Mouse (Mus musculus): ENCODE measurements at regions not wholly inside any gene's neighbourhood (a gene's known extent, or its start where the extent isn't known, plus 50 kb on each side); places are given as distances from the start of the nearest gene placed in this dataset.

- DNase-seq (ENCODE audit: low read depth, low spot score): no peak
These were observed 389.2 kb downstream of the H2al1j start for GRCm38 (mm10) chrX:11716773-11717172.

GRCm38 (mm10) chrX:11718778-11719177 is 391.2 kb downstream of the H2al1j start:
- no peak for DNase-seq (ENCODE audit: low read depth, low spot score)

DNA sequence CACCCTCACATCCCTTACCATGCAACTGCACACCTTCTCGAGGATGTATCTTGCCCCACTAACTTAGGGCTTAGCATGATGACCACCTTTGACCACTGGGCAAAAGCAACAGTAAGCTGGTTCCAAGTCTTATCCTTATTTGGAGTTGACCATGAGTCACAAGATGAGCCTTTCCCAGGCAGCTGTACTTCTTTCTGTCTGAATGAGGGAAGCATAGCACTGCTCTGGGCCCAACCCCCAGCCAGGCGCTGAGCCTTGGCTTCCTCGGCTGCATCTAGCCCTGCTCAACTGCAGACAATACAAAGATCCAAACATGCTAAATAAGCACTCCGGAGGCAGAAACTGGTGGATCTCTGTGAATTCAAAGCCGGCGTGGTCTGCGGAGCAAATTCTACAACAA is 392.9 kb downstream of the H2al1j start:
- DNase-seq (ENCODE audit: low read depth, low spot score): no peak

DNA sequence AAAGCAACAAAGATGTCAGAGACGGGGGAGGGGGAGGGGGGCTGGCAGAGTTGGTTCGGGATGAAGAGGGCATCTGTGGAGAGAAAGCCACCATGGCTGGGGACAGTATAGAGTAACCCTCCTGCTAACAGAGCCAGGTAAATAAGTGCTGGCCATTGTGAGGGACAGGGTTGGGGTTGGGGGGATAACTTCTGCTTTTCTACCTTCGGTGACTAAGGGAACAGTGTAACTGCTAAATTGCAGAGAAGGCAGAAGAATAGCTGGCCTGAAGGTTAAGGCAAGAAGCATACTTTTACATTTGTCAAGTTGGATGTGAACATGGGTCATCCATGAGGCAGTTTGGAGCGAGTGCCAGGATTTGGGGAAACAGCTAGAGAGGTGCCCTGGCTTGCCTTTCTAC is 395.1 kb downstream of the H2al1j start:
- DNase-seq (ENCODE audit: low read depth, low spot score): no peak

GRCm38 (mm10) chrX:11724718-11725117 is 397.1 kb downstream of the H2al1j start:
- no peak for DNase-seq (ENCODE audit: low read depth, low spot score)

DNA sequence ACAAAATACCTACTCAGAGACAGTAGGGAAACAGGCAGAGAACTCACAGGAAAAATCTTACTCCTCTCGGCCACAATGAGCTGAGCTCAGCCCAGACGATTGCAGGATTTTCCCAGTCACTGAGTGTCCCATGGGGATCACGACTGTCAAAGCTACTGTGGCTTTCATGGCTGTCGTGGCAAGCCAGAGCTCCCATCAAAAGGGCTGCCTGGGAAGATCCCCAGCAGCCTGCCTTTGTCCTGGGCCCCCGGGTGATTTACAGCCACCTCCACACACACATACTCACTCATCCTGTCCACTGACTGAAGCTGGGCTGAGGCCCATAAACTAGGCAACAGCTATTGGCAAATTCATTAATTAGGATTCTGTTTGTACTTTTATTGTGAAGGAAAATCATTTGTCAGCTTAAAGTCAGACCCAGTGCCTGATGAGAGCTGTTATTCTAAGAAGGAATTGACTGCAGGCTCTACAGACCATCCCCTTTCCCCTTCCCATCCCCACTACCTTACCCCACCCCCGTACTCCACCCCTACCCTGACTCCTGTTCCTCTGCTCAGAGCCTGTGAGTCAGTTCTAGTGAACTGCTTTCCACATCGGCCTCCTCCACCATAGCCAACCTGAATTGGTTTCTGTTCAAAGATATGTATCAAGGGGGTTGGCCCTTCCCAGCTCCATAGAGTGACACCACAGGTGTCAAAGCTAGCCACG is 399.1 kb downstream of the H2al1j start:
- no peak for DNase-seq (ENCODE audit: low read depth, low spot score)

DNA sequence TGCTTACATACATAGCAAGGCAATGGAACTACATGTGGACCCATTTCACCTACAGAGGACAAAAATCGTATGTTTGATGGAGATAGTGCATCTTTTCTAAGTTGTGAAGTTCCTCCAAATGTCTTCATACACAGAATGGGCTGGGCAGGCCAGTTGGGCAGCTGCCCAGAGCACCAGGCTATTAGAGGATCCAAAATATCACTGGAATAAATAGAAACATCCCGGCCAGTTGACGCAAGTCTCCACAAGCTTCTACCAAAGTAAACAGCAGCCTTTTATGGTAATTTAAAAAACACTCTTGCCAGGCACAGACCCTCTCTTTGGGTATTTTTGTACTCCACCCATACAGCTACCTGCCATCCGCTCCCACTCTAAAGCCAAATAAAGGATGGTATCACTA is 400.9 kb downstream of the H2al1j start:
- no peak for DNase-seq (ENCODE audit: low read depth, low spot score)

DNA sequence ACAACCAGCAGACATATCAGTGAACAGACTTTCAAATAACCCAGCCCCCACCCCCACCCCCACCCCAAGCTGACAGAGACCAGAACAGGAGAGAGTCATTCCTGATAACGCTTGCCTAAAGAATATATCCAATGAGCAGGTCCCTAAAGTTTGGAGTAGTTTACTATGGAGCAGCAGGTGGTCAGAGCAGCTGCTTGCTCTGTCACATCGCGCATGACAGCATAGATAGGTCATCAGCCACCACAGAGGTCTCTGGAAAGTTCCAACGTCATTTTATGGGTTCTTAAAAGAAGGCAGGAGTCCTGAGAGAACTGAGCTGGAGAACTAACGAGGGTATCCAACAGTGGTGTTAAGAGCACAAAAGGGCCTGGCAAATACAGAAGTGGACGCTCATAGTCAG is 402.4 kb downstream of the H2al1j start:
- DNase-seq (ENCODE audit: low read depth, low spot score): no peak

- DNase-seq (ENCODE audit: low read depth, low spot score): no peak
These were observed 404.7 kb downstream of the H2al1j start for GRCm38 (mm10) chrX:11732371-11732770.

- no peak for DNase-seq (ENCODE audit: low read depth, low spot score)
These were observed 407.1 kb downstream of the H2al1j start for GRCm38 (mm10) chrX:11734505-11735435.

DNA sequence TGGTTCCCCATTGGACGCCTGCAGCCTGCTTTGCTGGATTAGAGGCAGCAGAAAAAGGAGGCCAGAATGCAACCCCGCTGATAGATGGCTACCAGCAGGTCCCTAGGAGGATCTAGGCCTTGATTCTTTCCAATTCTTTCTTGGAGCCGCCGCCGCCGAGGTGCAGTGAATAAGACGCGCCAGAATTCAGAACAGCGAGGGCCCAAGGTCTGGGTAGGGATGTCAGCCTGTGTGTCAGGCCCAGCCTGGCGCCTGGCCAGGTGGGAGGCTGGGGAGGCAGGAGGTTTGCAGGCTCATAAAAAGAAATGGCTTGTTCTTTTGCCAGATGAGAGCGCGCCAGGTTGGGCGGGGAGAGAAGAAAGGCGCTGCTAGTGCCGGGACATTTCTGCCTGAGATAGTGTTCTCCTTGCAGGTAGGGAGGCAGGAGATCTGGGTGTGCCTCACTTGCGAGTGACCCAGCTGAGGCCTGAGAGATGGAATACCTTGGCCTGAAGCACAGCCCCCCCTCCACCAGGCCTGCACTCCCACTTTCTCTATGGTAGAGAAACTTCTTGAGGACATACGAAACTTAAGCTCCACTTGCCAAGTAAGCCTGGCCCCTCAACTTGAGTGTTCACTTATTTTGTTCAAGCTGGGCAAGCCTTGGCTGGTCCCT is 408.0 kb downstream of the H2al1j start:
- DNase-seq (ENCODE audit: low read depth, low spot score): no peak

DNA sequence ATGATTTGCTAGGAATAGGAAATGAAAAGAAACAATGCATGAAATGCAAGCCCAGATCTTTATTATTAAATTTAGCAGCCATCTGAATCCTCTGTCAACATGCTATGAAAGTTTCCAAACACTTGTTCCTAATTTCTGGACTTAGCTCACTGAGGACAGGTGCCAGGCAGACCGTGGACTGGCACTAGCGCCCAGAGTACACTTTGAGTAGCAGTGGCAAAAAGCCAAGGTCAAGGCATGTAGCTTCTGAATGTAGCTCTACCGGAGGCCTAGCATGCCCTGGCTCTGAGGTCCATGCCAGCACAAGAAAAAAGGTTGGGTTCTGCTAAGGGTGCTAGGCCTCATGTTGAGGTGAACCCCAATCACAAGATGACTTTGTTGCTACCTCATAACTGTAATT is 408.9 kb downstream of the H2al1j start:
- DNase-seq (ENCODE audit: low read depth, low spot score): no peak

GRCm38 (mm10) chrX:11739565-11739964 is 411.9 kb downstream of the H2al1j start:
- no peak for DNase-seq (ENCODE audit: low read depth, low spot score)

GRCm38 (mm10) chrX:11745911-11746310 is 414.2 kb downstream of the Bcor start:
- DNase-seq (ENCODE audit: low read depth, low spot score): no peak

GRCm38 (mm10) chrX:11747386-11748121 is 412.6 kb downstream of the Bcor start:
- no peak for DNase-seq (ENCODE audit: low read depth, low spot score)

GRCm38 (mm10) chrX:11748278-11748677 is 411.9 kb downstream of the Bcor start:
- no peak for DNase-seq (ENCODE audit: low read depth, low spot score)

GRCm38 (mm10) chrX:11752513-11752912 is 407.6 kb downstream of the Bcor start:
- no peak for DNase-seq (ENCODE audit: low read depth, low spot score)

DNA sequence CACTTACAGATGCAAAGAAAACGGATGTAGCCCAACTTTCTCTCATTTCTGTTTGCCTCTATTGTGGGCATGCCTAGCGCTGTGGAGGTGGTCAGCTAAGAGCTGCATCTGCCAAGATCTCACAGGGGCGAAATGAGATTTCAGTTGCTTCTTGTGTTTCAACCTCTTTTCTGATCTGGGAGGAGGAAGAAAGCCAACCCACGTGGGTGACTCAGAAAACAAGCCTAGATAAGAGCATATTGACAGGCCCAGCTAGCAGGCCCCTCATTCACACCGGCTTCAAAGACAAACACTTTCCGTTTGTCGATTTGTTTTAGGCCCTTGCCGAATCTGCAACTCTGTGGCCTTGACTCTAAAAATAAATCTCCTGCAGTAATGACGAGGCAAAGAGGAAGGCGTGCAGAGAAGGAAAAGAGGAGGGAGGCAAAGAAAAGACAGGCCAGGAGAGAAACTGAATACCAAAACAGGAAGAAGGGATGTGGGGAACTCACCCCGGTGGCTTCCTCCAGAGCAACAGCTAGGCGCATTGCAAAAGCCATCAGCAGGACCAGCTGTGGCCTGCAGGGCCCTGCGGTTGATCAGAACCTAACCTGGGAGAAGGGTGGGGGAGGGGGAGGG is 407.1 kb downstream of the Bcor start:
- DNase-seq (ENCODE audit: low read depth, low spot score): no peak

- DNase-seq (ENCODE audit: low read depth, low spot score): no peak
These were observed 405.1 kb downstream of the Bcor start for GRCm38 (mm10) chrX:11755046-11755445.

DNA sequence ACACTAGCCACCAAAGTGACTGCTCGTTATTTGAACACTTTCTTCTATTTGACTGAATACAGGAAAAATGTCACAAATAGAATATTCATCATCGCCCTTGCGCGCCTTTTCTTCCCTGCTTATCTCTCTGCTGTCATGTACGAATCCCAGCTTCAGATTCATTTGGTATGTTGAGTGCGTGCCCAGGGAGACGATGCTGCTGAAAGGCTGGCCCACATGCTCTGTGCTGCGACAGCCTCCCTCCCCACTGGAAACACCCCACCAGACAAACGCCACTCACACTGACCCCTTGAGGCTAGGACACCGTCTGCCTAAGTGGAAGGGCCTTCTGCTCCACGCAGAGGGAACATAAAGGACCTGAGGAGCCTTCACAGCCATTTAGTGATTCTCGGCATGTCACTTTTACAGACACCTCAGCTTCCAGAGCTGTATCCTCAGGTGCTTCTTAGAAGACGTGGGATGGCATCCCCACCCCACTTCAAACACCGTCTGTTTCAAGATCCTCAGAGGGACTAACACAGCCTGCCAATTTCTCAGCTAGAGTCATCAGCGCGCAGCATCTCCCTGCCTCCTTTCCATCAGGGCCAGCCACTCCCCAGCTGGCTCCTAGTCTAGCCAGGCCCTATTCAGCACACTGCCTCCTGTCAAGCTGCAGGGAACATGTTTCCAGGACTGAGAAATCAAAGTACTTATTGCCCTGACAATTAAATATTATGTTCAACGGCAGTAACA is 396.6 kb downstream of the Bcor start:
- no peak for DNase-seq (ENCODE audit: low read depth, low spot score)

All from WW6 (cell line).